Mouse (Mus musculus): ENCODE results near the gene Tes3-ps.

Tes3-ps gene

GRCm38 (mm10) chr13:49492376-49493368 lies at the start of gene Tes3-ps:
Gene Tes3-ps, plus strand, starts transcription at chr13:49493318.
- no peak for DNase-seq (ENCODE audit: extremely low spot score, low read depth, low spot score)

- DNase-seq (ENCODE audit: extremely low spot score, low read depth, low spot score): no peak
Measured at GRCm38 (mm10) chr13:49444451-49444850, 48.7 kb upstream of the Tes3-ps start.

DNA sequence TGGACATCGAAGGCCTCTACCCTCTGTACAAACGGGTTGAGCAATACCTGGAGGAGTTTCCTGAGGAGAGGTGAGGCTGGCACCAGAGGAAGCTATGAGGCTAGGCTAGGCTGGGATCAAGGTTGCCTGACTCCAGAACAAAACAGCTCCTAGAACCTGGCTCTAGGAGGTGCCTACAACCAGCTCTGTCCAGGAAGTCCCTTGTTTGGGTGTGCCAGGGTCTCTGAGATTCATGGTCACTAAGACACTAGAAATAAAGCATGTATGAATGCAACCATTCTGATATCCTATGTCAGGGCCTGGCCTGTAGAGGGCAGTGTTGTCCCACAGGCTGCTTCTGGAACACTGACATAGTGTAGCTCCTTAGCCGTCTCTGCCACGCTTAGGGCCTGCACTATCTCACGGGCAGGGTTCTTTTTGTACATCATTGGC lies 43.8 kb upstream of the Tes3-ps start:
- DNase-seq (ENCODE audit: extremely low spot score, low read depth, low spot score): peak; percentile 41

GRCm38 (mm10) chr13:49460276-49460675 lies 32.8 kb upstream of the Tes3-ps start:
- no peak for DNase-seq (ENCODE audit: extremely low spot score, low read depth, low spot score)

DNA sequence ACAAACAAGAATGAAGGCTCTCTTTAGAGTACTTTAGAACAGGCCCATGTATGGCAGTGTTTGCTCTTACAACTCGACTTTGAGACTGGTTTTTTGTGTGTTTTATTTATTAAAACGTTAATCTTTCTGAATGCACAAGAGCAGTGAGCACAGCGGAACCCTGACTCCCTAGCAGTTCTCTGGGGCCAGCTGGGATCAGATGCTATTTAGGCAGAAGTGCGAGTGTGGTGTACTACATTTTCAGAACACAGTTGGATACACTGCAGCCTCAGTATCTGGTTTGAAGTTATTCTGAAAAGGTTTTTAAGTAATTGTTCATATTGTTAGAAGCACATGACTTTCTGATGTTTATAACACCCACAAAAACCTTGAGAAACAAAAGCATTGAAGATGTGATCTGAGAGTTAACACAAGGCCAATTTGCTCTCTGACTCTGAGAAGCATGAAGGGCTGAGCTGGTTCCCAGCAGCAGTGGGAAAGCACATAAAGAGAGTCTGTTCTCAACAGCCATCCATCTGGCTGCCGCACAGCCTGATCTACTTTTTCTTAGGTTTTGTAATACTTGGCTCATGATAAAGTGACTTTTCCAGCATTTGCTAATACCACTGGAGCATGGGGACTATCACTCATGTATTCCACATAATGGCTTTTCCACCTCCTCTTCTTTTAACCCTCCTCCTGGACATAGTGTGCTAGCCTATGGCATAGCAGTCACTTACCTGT lies 32.3 kb upstream of the Tes3-ps start:
- no peak for DNase-seq (ENCODE audit: extremely low spot score, low read depth, low spot score)

DNA sequence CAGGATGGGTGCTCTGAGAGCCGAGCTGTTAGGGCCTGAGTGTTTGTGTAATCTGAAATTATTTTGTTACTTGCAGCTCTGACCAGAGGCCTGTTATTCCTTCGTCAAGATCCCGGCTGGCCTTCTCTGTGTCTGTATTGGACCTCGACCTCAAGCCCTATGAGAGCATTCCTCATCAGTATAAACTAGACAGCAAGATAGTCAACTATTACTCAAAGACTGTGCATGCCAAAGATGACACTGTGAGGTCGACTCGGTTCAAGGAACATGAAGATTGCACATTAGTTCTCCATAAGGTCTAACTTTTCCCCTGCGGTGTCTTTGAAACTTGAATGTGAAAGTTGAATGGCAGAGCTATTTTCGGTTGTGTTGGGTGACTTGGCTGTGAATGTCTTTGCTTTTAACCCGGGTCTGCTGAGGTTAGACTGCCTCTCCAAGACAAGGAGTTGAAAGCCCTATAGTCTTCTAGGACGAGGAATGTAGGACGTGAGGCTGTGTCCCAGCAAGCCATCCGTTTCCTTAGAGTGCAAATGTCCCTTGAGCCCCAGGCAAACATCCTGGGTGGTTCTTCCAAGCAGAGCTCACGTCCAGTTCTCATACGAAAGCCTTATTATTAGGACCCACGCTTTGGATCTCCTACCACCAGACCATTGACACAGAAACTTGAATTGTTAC lies 31.5 kb upstream of the Tes3-ps start:
- no peak for DNase-seq (ENCODE audit: extremely low spot score, low read depth, low spot score)

DNA sequence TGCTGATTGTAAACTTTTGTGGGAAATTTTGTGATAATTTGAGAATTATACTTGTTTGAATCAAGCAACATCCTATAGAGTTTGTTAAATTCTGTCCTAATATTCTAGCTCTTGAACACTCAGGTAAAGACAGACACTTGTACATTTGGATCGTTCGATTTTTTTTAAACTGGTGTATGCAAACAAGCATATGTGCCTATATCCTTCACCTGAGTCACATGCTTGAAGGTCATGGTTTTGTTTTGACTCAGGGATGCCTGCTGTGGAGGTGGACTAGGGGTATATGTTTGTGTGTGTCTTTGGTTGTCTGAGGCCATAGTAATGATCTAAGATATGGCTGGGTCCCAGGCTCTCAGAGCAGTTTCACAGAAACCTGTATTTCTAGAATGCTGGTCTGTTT lies 30.2 kb upstream of the Tes3-ps start:
- no peak for DNase-seq (ENCODE audit: extremely low spot score, low read depth, low spot score)

DNA sequence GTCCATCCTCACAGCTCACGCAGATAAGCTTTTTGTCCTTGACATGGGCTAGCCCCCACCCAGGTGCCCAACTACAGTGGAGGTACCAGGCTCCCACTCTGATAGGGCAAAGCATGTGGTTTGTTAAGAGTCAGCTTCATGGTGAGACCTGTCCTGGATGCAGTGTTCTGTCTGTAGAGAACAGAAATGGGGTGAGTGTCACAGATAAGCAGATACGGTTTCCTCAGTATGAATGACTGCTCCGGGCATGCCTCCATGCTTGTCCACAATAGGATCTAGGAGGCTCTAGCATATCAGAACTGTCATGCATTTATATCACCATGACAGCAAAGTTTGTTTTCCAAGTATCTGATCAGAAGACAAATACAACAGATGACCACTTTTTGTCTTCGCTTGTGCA lies 27.2 kb upstream of the Tes3-ps start:
- DNase-seq (ENCODE audit: extremely low spot score, low read depth, low spot score): no peak

- no peak for DNase-seq (ENCODE audit: extremely low spot score, low read depth, low spot score)
Measured at GRCm38 (mm10) chr13:49466393-49467075, 26.6 kb upstream of the Tes3-ps start.

- DNase-seq (ENCODE audit: extremely low spot score, low read depth, low spot score): no peak
Measured at GRCm38 (mm10) chr13:49467585-49467984, 25.5 kb upstream of the Tes3-ps start.

- DNase-seq (ENCODE audit: extremely low spot score, low read depth, low spot score): no peak
Measured at GRCm38 (mm10) chr13:49469002-49469401, 24.1 kb upstream of the Tes3-ps start.

DNA sequence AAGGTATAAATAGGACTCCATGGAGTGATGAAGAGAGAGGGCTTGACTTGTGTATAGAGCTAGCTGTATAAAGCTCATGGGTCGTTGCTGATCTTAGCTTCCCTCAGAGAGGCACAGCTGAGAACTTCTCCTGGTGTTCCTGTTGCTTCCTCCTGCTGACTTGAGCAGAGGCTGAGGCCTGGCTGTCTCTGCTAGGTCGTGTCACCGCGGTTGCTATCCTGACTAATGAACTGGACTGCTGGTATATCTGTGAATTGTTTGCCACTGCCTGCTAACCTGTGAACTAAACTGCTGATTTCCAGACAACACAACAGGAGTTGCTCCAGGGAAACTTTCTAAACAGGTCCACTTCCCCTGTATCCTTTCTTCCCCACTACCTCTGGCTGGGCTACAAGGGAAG lies 22.8 kb upstream of the Tes3-ps start:
- DNase-seq (ENCODE audit: extremely low spot score, low read depth, low spot score): no peak

DNA sequence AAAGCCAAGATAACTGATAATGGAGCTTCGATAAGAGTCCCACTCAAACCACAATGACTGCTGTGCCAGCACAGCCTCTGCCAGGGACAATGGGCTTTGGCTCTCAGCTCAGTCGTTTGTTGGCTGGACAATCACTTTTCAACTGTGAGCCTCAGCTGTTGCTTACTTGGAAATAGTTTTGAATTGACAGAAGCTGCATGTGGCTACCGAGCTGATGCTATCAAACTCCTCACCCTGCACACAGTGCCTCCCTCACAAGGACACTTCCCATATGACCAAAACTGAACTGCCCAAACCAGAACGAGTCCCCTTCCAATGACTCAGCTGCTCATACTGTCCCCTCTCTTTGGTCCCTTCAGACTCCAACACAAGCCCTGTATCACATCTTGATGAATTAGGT lies 22.3 kb upstream of the Tes3-ps start:
- DNase-seq (ENCODE audit: extremely low spot score, low read depth, low spot score): no peak

DNA sequence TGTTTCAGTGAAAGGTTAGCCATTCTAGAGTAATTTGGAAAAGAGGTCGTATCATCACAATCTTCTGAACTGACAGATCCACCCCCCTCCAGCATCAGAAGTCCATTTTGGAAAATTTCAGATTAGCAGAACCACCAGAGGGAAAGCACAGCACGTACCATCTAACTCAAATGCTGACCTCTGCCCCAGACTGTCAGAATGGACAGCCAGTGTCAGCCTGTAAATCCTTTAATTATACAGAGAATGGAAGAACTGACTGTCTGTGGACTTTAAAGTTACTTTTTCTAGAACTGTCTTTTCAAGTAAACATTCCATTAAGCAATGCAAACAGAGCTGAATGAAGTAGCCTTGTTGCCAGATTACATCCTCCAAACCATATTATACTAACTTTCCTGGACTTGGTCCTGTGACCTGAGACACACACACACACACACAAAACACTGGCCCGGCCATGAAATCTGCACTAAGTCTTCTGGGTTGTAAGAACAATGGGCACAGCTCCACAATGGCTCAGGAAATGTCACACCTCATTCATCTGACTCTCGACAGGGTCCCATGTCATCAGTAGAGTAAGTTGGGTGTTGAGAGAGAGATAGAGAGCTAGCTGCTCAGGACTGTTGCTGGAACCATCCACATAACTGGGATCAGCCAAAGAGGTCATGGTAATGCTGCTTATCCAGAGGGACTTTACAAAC lies 21.0 kb upstream of the Tes3-ps start:
- DNase-seq (ENCODE audit: extremely low spot score, low read depth, low spot score): no peak

GRCm38 (mm10) chr13:49472676-49473005 lies 20.5 kb upstream of the Tes3-ps start:
- no peak for DNase-seq (ENCODE audit: extremely low spot score, low read depth, low spot score)

- DNase-seq (ENCODE audit: extremely low spot score, low read depth, low spot score): no peak
Measured at GRCm38 (mm10) chr13:49477887-49478286, 15.2 kb upstream of the Tes3-ps start.

DNA sequence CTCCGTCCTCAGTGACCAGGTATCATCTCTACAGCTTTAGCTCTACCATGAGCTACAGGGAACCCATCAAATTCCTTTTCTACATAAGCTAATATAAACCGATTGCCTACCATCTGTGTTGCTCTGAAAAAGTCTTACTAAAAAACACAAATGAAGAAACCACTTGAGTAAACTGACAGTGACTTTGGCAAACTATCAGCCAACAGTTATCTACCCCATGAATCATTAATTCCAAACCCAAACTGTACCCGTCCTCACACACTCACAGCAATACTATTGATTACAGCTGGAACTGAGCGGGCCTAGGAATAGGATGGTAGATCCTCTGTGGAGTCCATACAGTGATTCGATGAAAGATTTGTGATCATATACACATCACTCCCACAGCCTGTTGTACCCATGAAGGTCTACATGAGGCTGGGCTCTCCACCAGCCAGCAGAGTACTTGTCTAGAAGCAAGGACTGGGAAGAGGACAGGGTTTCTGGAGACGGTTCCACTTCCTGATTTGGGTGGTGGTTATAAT lies 14.2 kb upstream of the Tes3-ps start:
- DNase-seq (ENCODE audit: extremely low spot score, low read depth, low spot score): no peak

DNA sequence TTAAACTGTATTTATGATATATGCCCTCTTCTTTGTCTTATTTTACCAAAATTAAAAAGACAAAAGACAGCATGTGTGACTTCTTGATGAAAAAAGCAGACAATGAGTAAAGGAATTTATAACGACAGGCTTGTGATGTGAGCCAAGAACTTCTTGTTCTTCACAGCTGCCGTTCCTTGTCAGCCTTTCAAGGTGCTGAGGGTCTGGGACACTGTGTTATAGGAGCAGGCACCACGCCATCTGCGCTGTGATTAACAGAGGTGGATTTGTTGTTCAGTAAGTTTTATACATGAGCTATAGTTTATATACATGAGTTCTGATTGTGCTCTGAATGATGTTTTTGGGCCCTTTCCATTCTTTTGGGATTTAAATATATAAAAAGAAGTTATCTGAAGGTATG lies 13.7 kb upstream of the Tes3-ps start:
- DNase-seq (ENCODE audit: extremely low spot score, low read depth, low spot score): no peak

GRCm38 (mm10) chr13:49480057-49480456 lies 13.1 kb upstream of the Tes3-ps start:
- no peak for DNase-seq (ENCODE audit: extremely low spot score, low read depth, low spot score)

GRCm38 (mm10) chr13:49480551-49480950 lies 12.6 kb upstream of the Tes3-ps start:
- no peak for DNase-seq (ENCODE audit: extremely low spot score, low read depth, low spot score)

All from hindlimb bud, embryonic 11.5 days (tissue).